Mouse (Mus musculus) ES-CJ7 (cell line): ENCODE measurements around the gene Ush1g.
A peak's percentile ranks its signal among the peaks of the same experiment; 100 is the strongest.

Experiments used
- DNase-seq: peaks from one replicate; pipeline ENCODE4 v3.0.0; 2011; ENCODE audit warnings: low read depth, low spot score

The Ush1g gene

GRCm38 (mm10) chr11:115289885-115290284, 32.0 kb downstream of the Ush1g start:
- DNase-seq, result no peak

- no peak for DNase-seq
Measured at GRCm38 (mm10) chr11:115288305-115288704, 33.5 kb downstream of the Ush1g start.

GRCm38 (mm10) chr11:115287386-115287785, 34.5 kb downstream of the Ush1g start:
- DNase-seq, result peak; percentile 87

DNA sequence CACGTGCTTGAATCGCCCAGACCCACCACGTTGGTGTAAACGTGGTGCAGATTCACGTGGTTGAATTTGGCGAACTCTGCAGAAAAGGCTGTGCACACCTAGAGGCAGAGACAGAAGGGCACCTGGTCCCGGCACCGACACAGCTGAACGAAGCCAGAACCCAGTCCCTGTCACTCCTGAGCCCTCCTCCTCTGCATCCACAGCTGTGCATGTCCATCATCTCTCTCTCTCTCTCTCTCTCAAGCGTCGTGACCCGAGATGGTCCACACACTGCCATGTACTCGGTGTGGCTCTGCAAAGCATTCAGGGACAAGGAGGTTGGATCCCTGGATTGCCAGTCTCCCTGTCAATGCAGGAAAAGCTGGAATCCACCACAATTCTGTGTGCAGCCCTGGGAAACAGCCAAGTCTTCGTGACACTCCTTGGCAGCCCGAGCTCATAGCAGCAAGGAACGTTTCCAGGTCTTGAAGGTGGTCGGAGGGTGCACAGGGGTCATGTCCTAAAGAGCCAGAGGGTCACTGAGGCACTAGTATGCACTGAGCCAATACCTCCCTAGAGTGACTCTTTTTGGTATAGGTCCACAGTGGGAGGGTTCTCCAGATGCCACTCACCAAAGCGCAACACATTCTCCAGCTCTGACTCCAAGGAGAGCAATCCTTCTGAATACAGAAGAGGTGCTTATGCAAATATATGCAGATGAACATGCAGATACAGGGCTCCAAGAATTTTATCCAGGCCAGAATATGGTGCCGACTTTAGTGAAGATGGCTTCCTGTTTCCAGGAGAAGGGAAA, 35.4 kb downstream of the Ush1g start:
- DNase-seq, result no peak

GRCm38 (mm10) chr11:115285282-115285681, 36.6 kb downstream of the Ush1g start:
- DNase-seq, result no peak

DNA sequence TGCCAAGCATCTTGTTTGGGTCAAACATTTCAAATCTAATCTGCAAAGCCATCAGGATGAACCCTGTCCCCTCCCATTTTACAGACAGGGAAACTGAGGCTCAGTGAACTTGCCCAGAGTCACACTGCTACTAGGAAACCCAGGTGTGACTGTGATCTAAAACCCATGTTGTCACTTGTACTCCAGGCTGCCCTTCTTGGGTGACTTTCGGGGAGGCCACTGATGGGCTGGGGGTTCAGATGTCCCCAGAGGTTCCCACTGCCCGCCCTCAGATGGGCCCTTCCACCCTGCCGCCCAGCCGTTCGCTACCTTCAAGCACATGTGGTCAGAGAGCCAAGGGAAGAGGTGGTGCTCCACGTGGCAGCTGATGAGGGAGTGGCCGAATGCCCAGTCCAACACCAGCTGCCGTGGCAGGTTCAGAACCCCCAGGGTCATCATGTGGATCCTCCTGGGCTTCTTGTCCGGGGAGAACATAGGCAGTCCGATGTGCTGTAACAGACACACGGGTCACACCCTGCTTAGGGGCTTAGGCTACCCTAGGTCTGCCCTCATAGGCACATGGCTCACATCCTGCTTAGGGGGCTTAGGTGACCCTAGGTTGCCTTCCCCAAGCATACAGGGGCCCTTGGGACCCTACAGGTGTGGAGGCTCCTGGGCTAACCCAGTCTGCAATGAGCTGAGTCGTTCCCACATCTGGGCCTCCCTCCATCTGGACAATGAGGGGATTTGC, 37.8 kb downstream of the Ush1g start:
- DNase-seq, result no peak

DNA sequence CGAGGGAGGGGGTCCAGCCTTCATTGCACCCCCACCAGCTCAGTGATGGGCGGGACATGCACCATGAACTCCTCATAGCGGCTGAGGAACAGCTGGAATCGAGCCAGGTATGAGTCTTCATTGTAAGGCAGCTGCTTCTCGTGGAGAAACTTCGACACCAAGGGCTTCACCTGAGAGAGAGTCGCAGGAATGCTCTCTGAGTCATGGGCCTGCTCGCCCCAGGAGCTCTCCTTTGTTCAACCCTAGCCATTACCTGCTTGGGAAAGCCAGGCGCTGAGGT, 38.4 kb downstream of the Ush1g start:
- no peak for DNase-seq

- no peak for DNase-seq
Measured at GRCm38 (mm10) chr11:115282723-115283485, 38.9 kb downstream of the Ush1g start.

- no peak for DNase-seq
Measured at GRCm38 (mm10) chr11:115282295-115282694, 39.5 kb downstream of the Ush1g start.

DNA sequence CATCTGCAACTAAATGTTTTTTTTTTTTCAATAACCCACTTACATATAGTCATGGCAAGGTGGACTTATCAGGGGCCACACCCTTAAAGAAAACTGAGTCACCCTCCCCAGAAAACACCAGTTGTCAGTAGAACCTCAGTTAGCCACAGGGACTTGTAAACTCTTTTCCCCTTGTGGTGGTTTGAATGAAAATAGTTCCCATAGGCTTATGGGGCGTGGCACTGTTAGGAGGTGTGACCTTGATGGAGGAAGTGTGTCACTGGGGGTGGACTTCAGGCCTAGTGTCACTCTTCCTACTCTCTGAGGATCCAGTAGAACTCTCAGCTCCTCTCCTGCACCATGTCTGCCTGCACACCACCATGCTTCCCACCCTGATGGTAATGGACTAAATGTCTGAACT, 42.1 kb downstream of the Ush1g start:
- DNase-seq, result peak; percentile 66

DNA sequence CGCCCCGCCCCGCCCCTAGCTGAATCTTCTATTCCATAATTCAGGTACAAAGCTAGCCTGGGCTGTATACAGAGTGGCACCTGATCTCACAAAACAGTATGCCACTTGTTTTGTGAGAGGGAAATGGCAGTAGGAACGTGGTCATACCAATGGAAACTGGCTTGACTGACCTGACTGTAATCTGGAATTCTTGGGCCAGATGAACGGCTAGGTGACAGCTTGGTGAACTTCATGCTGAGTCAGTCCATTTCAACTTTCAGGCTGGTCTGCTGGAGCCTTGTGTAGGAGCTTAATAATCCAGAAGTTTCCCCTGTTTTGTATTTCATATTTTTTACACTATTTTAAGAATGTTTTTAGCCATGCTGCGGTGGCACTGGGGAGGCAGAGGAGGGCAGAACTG, 43.7 kb downstream of the Ush1g start:
- DNase-seq, result no peak

DNA sequence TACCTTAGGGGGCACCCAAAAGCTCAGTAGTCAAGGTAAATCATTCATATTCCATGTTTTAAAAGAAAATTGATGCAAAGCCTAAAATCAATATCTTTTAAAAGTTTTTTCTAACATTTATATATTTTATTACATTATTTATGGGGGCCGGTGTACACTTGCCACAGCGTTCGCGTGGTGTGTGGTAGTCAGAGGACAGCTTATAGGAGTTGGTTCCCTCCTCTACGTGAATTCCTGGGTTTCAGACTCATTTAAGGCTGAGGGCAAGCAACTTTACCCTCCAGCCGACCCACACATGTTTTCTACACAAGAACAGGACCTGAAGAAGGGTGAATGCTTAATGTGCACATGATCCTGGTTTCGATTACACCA, 44.3 kb downstream of the Ush1g start:
- no peak for DNase-seq

DNA sequence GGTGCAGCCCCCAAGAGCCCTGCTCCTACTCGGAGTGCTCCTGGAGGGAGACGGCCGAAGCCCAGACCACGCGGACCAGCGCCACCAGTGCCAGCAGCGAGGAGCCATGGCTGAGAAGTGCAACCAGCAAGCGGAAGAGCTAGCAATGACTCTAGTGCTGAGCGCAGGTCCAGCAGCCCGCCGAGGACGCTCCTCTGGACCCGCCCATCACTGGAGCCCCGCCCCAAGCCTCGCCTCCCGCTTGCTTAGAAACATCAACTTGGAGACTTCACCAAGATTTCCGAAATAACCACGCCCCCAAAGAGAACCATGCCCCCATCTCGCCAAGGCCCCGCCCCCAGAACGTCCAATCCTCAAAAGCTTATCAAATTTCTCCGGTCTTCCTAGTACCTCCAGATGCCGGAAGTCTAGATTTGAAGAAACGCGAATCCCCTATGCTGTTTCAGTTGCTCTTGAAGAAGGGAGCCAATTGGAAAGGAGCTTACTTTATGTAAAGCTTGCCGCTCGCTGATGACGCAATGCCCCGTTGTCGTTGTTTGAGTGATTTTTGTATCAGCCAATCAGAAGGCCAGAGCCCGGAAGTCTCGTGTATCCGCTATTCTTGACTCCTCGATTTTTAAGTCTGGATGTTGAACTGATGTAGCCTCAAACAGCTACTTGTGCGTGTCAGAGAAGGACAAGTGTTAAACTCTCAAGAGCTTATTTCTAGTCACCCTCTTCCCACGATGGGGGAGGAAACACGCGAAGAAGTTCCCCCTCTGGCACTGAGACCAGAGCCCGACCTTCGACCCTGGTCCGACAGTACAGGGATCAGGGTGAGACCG, 44.8 kb downstream of the Ush1g start, which contains the start of gene Fdxr:
TSS of gene Fdxr (minus strand) at position 271 of the 824 bp plus-strand sequence.
- DNase-seq, result peak; percentile 100

GRCm38 (mm10) chr11:115275954-115276353, 45.9 kb downstream of the Ush1g start:
- no peak for DNase-seq

DNA sequence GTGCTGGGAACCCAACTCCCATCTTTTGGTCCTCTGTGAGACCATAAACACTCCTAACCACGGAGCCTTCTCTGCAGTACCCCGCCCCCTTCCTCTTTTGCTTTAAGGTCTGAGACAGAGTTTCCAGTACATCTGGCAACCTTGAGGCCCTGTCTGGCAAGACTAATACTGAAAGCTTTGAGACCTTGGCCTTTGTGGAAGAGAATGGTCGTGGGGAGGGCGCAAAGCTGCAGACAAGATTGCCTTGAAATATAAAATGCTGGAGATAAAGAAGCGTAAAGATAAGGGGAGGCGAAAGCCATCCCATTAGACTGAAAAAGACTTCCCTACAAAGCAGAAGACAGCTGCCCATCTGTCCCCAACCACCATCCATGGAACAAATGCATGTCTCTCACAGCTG, 46.3 kb downstream of the Ush1g start:
- DNase-seq, result no peak

GRCm38 (mm10) chr11:115274771-115275170, 47.1 kb downstream of the Ush1g start:
- no peak for DNase-seq

- no peak for DNase-seq
Measured at GRCm38 (mm10) chr11:115274178-115274577, 47.7 kb downstream of the Ush1g start.

DNA sequence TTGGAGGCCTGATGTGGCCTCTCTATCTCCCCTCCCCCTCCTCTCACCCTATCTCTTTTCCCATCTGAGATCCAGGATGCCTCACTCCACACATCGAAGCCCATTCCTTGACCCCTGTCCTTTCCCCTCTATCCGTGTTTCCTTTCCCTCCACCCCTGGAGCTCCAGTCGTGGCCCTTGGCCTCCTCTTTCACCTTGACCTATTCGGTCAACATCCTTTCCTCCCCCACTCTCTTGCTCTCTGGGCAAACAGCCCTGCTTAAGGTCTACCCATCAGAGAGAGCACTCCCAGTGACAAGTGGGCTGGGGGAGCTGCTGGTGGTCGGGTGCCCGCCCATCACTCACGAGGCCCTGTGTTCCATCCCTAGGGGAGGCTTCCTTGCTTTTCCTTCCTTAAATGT, 48.1 kb downstream of the Ush1g start:
- no peak for DNase-seq

DNA sequence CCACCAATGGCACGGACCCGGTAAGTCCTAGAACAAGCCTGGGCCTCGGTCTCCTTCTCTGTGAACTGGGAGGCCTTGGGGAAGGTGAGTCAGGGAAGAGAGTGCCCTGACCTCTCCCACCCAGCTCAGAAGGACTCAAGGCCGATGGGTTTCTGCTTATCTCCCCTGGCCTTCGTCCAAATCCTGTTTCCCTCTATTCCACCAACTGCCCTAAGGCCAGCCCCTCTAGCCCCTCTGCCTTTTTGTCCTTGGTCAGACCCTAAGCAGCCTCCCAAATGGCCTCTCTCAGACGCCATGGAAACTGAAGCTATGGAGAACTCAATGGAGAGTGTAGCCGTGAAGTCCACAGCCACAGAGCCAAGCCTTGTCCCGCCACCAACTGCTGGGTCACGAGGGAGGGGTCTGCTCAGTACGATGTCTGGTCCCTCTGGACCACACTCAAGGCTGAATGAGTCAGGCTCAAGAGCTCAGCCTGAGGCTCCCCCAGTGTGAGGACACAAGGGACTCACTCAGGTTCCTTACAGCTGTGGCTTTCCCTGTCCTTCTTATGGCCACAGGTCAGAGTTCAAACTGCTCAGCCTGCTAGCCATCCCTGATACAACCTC, 48.8 kb downstream of the Ush1g start:
- DNase-seq, result no peak

- DNase-seq, result no peak
Measured at GRCm38 (mm10) chr11:115271481-115271880, 50.4 kb downstream of the Ush1g start.

GRCm38 (mm10) chr11:115271052-115271451, 50.8 kb downstream of the Ush1g start:
- no peak for DNase-seq
